Mouse (Mus musculus): ENCODE measurements at regions not wholly inside any gene's neighbourhood (a gene's known extent, or its start where the extent isn't known, plus 50 kb on each side); places are given as distances from the start of the nearest gene placed in this dataset.

DNA sequence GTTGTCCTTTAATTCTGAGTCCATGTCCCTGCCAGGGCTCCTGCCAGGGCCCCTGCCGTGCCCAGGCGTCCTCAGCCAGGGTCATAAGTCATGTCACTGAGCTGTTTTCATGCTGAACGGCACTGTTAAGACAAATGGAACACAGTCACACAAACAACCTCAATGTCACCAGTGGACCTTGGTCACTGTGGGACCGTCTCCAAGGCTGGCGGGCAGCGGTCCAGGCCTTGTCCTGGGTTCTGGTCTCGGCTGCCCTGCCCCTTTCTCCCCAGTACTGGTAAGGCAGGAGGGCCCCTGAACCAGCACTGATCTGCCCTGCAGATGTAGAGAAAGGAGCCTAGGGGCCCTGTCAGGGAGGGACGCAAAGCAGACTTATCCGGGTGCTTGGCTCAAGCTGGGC is 79.3 kb upstream of the Ptpn1 start:
- Histone ChIP-seq H3K9ac (ENCODE audit: low read length) (no peak overlapping the region), H3K27me3 (replicated peaks; ENCODE audit: control insufficient read depth, insufficient read depth, low read length) (no peaks in the 10 kb centered on the region), H3K36me3 (ENCODE audit: control insufficient read depth, insufficient read depth, low read length) (no peaks in the 10 kb centered on the region), H3K9me3 (ENCODE audit: control insufficient read depth, low read length) (no peaks in the 10 kb centered on the region), H3K4me3 (ENCODE audit: low read depth, low read length) (no peak overlapping the region), H3K27ac (ENCODE audit: low read depth) (no peak overlapping the region), H3K4me2 (ENCODE audit: low read length) (no peak overlapping the region), H3K4me1 (replicated peaks; ENCODE audit: control insufficient read depth, insufficient read depth, low read length) (peaks cover 11% of the 10 kb centered on the region)
- ATAC-seq (replicated peaks; ENCODE audit: low FRiP score, low TSS enrichment, low read depth): no peak
- DNase-seq (ENCODE audit: low spot score): no peak
- WGBS: 72% methylated on average over 9 of the region's 9 CpGs

DNA sequence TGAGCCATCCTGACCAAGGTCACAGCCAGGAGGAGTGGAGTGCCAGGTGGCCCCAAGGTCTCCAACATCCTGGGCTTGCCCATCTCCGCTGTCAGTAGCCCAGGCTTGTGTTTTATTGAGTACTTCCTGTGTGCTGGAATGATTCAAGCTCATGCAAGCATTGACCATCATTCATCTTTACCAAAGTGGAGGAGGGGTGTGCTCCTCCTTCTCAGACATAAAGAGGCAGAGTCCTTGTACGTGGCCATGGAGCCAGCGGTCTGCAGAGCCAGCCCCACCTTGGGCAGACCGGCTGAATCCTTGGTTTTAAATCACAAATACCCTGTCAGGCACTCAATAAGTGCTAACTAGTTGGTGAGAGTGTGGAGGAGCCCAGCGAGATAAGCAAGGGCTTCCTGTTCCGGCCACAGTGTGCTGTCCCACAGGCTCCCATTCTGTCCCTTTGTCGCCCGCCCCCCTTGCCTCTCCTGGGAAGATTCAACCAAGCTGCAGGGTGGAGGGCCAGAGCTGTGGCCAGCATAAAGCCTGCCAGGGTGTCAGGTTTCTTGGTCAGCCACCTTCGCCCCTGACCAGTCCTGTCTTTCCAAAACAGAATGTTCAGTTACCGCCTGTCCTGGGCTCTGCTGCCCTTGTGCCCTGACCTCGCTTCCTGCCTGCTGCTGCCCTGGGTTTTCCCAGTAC is 80.5 kb upstream of the Ptpn1 start:
- Histone ChIP-seq H3K9ac (ENCODE audit: low read length) (no peak overlapping the region), H3K4me3 (ENCODE audit: low read depth, low read length) (no peak overlapping the region), H3K27me3 (replicated peaks; ENCODE audit: control insufficient read depth, insufficient read depth, low read length) (no peaks in the 10 kb centered on the region), H3K4me1 (replicated peaks; ENCODE audit: control insufficient read depth, insufficient read depth, low read length) (peaks cover 11% of the 10 kb centered on the region), H3K27ac (ENCODE audit: low read depth) (no peak overlapping the region), H3K36me3 (ENCODE audit: control insufficient read depth, insufficient read depth, low read length) (no peaks in the 10 kb centered on the region), H3K4me2 (ENCODE audit: low read length) (no peak overlapping the region), H3K9me3 (ENCODE audit: control insufficient read depth, low read length) (no peaks in the 10 kb centered on the region)
- WGBS: 26% methylated on average over 11 of the region's 11 CpGs
- DNase-seq (ENCODE audit: low spot score) (no peak), ATAC-seq (replicated peaks; ENCODE audit: low FRiP score, low TSS enrichment, low read depth) (no peak)

DNA sequence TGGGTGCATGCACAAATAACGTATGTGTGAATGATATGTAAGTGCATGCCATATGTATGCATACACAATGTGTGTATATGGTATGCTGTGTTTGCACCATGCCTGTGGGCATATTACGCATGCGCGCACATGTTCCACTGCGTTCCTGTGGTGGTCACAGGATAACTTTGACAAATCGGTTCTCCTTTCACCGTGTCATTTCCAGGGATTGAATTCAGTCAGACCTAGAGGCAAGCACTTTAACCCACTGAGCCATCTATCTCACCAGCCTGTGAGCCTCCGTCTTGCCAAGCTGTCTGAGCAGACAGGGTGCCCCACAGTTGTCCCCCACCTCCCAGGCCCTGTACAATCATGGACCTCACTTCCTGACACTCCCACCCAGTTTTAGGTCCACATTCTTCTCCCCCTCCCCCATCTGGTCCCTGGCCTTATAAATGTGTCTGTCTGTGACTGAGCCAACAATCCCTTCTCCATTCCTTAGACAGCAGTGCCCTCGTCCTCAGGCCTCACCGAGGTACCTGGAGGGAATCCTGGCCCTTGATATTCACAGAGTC is 81.8 kb upstream of the Ptpn1 start:
- Histone ChIP-seq H3K27me3 (replicated peaks; ENCODE audit: control insufficient read depth, insufficient read depth, low read length) (no peaks in the 10 kb centered on the region), H3K4me1 (replicated peaks; ENCODE audit: control insufficient read depth, insufficient read depth, low read length) (peaks cover 11% of the 10 kb centered on the region), H3K9ac (ENCODE audit: low read length) (no peak overlapping the region), H3K27ac (ENCODE audit: low read depth) (no peak overlapping the region), H3K9me3 (ENCODE audit: control insufficient read depth, low read length) (no peaks in the 10 kb centered on the region), H3K4me2 (ENCODE audit: low read length) (no peak overlapping the region), H3K36me3 (ENCODE audit: control insufficient read depth, insufficient read depth, low read length) (no peaks in the 10 kb centered on the region), H3K4me3 (ENCODE audit: low read depth, low read length) (no peak overlapping the region)
- no peak for ATAC-seq (replicated peaks; ENCODE audit: low FRiP score, low TSS enrichment, low read depth)
- WGBS: 78% methylated on average over 10 of the region's 10 CpGs
- no peak for DNase-seq (ENCODE audit: low spot score)

DNA sequence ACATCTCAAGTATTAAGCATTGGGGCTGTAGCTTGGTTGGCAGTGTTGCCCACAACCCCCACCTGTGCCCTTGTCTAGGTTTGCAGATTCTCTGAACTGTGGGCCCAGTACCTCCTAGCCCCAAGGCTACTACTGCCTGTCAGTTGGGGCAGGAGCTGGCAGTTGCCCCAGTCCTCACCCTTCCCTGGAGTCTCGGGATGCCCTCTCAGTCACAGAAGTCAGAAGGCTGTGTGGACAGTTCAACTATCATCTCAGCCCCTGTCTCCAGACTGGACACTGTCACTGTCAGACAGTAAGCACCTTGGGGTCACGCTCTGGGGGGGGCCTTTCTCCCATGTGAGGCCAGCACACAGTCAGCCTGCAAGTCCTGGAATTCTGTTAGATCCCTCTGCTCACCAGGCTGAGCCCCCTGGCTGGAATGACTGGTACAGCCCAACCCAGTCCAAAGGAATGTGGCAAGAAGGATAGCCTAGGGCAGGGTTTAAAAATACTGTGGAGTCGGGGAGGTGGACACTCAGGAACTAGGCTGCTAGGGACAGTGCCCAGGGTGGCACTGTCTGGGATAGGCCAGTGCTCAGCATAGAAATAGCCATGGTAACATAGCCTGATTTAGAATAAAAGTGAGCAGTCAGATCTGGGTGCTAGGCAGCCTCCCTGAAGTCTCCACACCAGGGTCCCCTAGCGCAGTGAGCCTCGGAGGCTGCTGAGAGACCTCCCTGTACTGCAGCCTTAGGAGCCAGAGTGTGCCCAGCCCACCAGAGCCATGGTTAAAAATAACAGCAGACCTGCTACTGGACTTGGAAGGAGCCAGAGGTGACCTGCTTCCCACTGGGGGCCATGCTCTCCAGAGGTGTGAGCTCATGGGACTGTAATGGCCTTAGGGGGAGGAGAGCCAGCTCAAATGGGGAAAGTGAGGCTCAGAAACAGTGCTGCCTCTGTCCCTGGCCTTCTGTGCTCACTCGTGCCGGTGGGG is 83.1 kb upstream of the Ptpn1 start:
- Histone ChIP-seq H3K27ac (ENCODE audit: low read depth) (no peak overlapping the region), H3K9ac (ENCODE audit: low read length) (no peak overlapping the region), H3K4me2 (ENCODE audit: low read length) (no peak overlapping the region), H3K36me3 (ENCODE audit: control insufficient read depth, insufficient read depth, low read length) (no peaks in the 10 kb centered on the region), H3K9me3 (ENCODE audit: control insufficient read depth, low read length) (no peaks in the 10 kb centered on the region), H3K4me3 (ENCODE audit: low read depth, low read length) (no peak overlapping the region), H3K4me1 (replicated peaks; ENCODE audit: control insufficient read depth, insufficient read depth, low read length) (peaks cover 11% of the 10 kb centered on the region), H3K27me3 (replicated peaks; ENCODE audit: control insufficient read depth, insufficient read depth, low read length) (no peaks in the 10 kb centered on the region)
- ATAC-seq (replicated peaks; ENCODE audit: low FRiP score, low TSS enrichment, low read depth) (no peak), DNase-seq (ENCODE audit: low spot score) (no peak)
- WGBS: 86% methylated on average over 7 of the region's 7 CpGs

DNA sequence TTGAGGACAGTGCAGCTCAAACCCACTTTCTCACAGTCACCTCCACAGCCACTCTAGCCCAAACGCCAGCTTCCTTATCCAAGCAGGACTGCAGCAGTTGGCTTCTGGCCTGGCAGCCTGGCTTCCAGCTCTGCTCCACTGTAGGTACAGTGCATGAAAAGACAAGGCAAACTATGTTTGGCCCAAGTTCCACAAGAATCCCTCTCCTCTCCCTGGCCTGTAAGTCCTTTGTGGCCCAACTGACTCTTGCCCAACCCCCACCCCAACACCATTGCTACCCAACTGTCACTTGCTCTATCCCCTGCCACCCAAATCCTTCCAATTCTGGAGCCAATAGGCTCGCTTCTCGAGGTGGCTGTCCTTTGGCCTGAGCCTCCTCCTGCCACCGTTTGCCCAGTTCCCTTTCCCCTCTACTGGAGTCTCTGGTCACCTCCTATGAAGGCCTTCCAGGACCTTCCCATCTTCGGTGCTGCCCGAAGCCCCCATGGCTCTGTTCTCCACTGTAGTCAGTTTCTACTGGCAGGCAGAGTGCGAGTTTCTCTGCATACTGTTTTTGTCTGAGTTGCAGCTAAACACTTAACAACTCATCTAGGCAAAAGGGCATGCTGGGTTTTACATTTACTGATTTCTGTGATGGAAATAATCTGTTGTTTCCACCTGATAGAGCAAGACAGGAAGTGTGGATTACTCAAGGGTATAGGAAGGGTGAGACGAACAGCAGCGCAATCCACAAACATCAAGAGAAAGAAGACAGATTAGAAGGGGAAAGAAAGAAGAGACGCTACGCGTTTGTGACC is 84.4 kb upstream of the Ptpn1 start:
- 80% methylated on average over 12 of the region's 12 CpGs for WGBS
- Histone ChIP-seq H3K36me3 (ENCODE audit: control insufficient read depth, insufficient read depth, low read length) (no peaks in the 10 kb centered on the region), H3K9ac (ENCODE audit: low read length) (no peak overlapping the region), H3K4me3 (ENCODE audit: low read depth, low read length) (no peak overlapping the region), H3K9me3 (ENCODE audit: control insufficient read depth, low read length) (no peaks in the 10 kb centered on the region), H3K27ac (ENCODE audit: low read depth) (no peak overlapping the region), H3K4me2 (ENCODE audit: low read length) (no peak overlapping the region), H3K27me3 (replicated peaks; ENCODE audit: control insufficient read depth, insufficient read depth, low read length) (no peaks in the 10 kb centered on the region), H3K4me1 (replicated peaks; ENCODE audit: control insufficient read depth, insufficient read depth, low read length) (peaks cover 8% of the 10 kb centered on the region)
- ATAC-seq (replicated peaks; ENCODE audit: low FRiP score, low TSS enrichment, low read depth) (no peak), DNase-seq (ENCODE audit: low spot score) (no peak)

DNA sequence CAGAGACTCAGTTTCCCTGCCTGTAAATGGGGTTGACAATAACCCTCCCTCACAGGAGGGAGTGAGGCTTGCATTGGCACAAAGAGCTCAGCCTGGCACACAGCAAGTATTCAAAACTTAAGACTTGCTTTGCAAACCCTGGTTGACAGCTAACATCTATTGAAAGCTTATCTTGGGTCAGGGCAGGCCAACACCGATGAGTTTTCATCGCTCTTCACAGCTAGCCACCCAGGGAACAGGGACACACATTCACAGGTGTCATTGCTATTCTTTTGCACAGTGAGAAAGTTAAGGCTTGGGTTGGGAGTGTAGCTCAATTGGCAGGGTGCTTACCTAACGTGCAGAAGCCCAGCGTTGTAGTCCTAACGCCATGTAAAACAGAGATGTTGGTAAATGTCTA is 86.5 kb upstream of the Ptpn1 start:
- Histone ChIP-seq H3K4me3 (ENCODE audit: low read depth, low read length) (no peak overlapping the region), H3K27ac (ENCODE audit: low read depth) (no peak overlapping the region), H3K4me1 (replicated peaks; ENCODE audit: control insufficient read depth, insufficient read depth, low read length) (peaks cover 8% of the 10 kb centered on the region), H3K27me3 (replicated peaks; ENCODE audit: control insufficient read depth, insufficient read depth, low read length) (no peaks in the 10 kb centered on the region), H3K9me3 (ENCODE audit: control insufficient read depth, low read length) (no peaks in the 10 kb centered on the region), H3K36me3 (ENCODE audit: control insufficient read depth, insufficient read depth, low read length) (no peaks in the 10 kb centered on the region), H3K4me2 (ENCODE audit: low read length) (no peak overlapping the region), H3K9ac (ENCODE audit: low read length) (no peak overlapping the region)
- no peak for DNase-seq (ENCODE audit: low spot score)
- WGBS: 84% methylated on average over 5 of the region's 5 CpGs
- ATAC-seq (replicated peaks; ENCODE audit: low FRiP score, low TSS enrichment, low read depth): no peak

DNA sequence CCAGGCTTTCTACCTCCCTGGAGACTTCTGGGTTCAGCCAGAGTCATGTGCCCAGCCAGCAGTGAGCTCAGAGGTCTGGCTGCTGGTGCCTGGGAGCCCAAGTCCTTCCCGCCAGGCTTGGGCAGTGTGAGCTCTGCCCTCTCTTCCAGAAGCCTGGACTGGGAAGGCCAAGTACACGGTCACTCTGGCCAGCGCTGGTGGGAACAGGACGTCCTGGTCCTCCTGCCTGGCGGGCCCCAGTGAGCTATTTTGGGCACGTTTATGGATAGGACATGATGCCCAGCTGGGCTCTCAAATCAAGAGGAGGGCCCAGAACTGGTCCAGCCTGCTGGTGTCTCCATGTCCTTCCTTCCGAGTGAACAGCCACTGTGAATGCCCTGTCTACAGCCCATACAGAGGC is 87.3 kb upstream of the Ptpn1 start:
- 73% methylated on average over 7 of the region's 7 CpGs for WGBS
- ATAC-seq (replicated peaks; ENCODE audit: low FRiP score, low TSS enrichment, low read depth): no peak

DNA sequence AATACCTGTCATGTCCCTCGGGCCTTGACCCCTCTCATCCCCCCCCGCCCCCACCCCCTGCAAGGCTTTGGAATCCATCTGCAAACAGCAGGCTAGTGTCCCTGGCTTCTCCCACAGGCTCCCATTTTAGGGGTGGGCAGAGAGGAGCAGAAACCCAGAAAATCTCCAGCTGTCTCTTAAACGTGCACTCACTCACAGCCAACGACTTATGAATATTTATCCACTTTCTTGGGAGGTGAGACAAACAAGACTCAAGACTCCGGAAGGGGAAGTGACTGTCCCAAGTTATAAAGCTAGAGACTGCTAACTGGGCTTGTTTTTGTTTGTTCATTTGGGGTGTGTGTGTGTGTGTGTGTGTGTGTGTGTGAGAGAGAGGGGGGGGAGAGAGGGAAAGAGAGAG is 87.9 kb upstream of the Ptpn1 start:
- Histone ChIP-seq H3K9me3 (ENCODE audit: control insufficient read depth, low read length) (no peaks in the 10 kb centered on the region), H3K4me2 (ENCODE audit: low read length) (no peak overlapping the region), H3K9ac (ENCODE audit: low read length) (no peak overlapping the region), H3K36me3 (ENCODE audit: control insufficient read depth, insufficient read depth, low read length) (no peaks in the 10 kb centered on the region), H3K27me3 (replicated peaks; ENCODE audit: control insufficient read depth, insufficient read depth, low read length) (no peaks in the 10 kb centered on the region), H3K4me3 (ENCODE audit: low read depth, low read length) (no peak overlapping the region), H3K4me1 (replicated peaks; ENCODE audit: control insufficient read depth, insufficient read depth, low read length) (peaks cover 8% of the 10 kb centered on the region), H3K27ac (ENCODE audit: low read depth) (no peak overlapping the region)
- WGBS: 53% methylated on average over 5 of the region's 5 CpGs
- DNase-seq (ENCODE audit: low spot score) (no peak), ATAC-seq (replicated peaks; ENCODE audit: low FRiP score, low TSS enrichment, low read depth) (no peak)

More for the DNA sequence above, 87.3 kb upstream of the Ptpn1 start:
- DNase-seq (ENCODE audit: low spot score): no peak
- Histone ChIP-seq H3K36me3 (ENCODE audit: control insufficient read depth, insufficient read depth, low read length) (no peaks in the 10 kb centered on the region), H3K27ac (ENCODE audit: low read depth) (no peak overlapping the region), H3K9me3 (ENCODE audit: control insufficient read depth, low read length) (no peaks in the 10 kb centered on the region), H3K27me3 (replicated peaks; ENCODE audit: control insufficient read depth, insufficient read depth, low read length) (no peaks in the 10 kb centered on the region), H3K4me1 (replicated peaks; ENCODE audit: control insufficient read depth, insufficient read depth, low read length) (peaks cover 8% of the 10 kb centered on the region), H3K4me2 (ENCODE audit: low read length) (no peak overlapping the region), H3K9ac (ENCODE audit: low read length) (no peak overlapping the region), H3K4me3 (ENCODE audit: low read depth, low read length) (no peak overlapping the region)
